Mouse (Mus musculus): ENCODE results near the gene Wbp4.
"Not testable (repeated sequence)": the region's sequence is repeated elsewhere in the genome, so short reads cannot be mapped to it uniquely, and the experiment has no call there.

Wbp4 gene

GRCm38 (mm10) chr14:79507846-79508245, 26.5 kb upstream of the Wbp4 start:
- no peak for DNase-seq (ENCODE audit: low spot score)

- no peak for DNase-seq (ENCODE audit: low spot score)
Measured at GRCm38 (mm10) chr14:79506207-79506606, 24.9 kb upstream of the Wbp4 start.

GRCm38 (mm10) chr14:79504246-79505006, 23.1 kb upstream of the Wbp4 start:
- no peak for DNase-seq (ENCODE audit: low spot score)

DNA sequence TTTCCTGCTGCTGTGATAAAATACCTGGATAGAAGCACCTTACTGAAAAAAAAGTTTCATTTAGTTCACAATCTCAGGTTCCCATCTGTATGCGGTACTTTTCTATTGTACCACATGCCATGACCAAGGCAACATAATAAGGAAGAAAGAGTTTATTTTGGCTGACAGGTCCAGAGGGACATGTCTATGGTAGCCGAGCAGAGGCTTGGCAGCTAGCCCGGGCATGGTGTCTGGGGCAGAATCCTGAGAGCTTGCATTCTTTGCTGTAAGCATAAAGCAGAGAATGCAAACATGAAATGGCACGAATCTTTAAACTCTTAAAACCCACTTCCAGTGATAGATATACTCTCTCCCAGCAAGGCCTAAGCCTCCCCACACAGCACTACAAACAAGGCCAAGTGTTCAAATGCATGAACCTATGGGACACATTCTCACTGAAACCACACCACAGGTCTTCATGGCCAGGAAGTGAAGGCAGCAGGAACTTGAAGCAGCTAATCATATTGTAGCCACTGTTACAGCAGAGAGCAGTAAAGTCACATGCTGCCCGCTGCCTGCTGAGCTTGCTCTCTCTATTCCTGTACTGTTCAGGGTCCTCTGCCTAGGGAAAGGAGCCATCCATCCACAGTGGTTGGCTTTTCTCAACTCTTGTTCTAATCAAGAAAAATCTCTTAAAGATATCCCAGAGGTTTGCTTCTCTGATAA, 22.2 kb upstream of the Wbp4 start:
- no peak for DNase-seq (ENCODE audit: low spot score)

DNA sequence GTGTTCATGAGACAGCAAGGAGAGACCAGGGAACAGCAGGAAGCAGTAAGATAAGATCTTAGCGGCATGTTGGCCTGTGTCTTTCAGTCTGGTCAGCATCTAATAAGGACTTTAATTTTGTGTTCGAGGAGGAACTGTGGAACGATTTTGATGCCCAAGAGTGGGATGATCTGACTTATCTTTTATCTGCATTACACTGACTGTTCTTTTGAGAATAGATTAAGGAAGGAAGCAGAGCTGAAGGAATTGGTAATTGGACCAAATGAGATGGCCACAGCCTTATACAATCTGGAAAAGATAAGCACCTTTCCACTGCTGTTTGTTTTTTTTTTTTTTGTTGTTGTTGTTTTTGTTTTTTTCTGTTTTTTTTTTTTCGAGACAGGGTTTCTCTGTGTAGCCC, 19.4 kb upstream of the Wbp4 start:
- DNase-seq (ENCODE audit: low spot score) = no peak

DNA sequence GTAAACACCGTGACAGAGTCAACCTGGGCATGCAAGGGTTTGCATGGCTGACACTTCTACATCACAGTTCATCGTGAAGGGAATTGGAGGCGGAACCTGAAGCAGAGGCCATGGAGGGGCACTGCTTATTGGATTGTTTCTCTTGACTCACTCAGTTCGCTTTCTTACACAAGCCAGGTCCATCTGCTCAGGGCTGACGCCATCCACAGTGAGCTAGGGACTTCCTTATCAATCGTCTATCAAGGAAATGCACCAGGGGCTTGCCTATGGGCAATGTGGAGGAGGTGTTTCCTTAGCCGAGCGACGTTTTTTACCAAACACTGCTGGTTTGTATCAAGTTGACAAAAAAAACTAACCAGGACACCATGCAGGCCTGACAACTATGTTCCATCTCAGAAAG, 18.0 kb upstream of the Wbp4 start:
- DNase-seq (ENCODE audit: low spot score) = no peak

- no peak for DNase-seq (ENCODE audit: low spot score)
Measured at GRCm38 (mm10) chr14:79494349-79494748, 13.0 kb upstream of the Wbp4 start.

GRCm38 (mm10) chr14:79490246-79490645, 8.9 kb upstream of the Wbp4 start:
- DNase-seq (ENCODE audit: low spot score) = no peak

- no peak for DNase-seq (ENCODE audit: low spot score)
Measured at GRCm38 (mm10) chr14:79489150-79489549, 7.8 kb upstream of the Wbp4 start.

DNA sequence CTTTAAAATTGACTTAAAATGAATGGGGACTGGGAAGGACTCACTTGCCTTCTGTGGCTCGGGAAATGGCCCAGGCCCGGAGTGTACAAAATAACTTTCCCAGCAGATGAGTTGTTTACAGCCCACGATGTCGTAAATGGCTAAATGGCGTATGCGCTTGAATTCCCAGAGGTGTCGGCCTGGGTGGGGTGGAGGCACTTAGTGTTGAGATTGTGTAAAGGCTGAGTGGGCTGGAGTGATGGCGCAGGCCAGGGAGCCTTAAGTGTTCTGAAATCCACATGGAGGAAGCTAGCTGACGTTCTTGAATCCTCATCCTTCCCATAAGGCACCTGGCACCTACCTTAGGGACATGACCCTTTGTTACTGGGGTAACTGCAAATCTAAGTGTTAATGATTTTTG, 7.2 kb upstream of the Wbp4 start:
- no peak for DNase-seq (ENCODE audit: low spot score)

GRCm38 (mm10) chr14:79486993-79487731, 5.8 kb upstream of the Wbp4 start:
- peak; percentile 38 for DNase-seq (ENCODE audit: low spot score)

DNA sequence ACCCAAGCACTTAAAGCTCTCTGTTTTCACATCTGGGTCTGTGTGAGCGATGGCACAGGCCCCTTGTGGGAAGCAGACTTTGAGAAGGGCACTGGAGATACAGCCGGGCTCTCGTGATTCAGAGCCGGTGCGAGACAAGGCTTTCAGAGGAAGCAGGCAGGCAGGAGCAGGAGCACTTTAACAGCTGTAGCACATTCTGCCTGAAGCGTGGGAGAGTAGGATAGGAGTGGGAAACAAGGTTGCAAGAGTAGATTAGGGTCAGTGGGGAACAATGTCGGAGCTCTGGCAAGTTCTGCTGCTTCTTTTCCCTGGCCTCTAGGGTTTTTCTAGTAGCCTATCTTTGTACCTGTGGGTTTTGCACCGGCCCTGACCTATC, 5.3 kb upstream of the Wbp4 start:
- DNase-seq (ENCODE audit: low spot score) = no peak

- no peak for DNase-seq (ENCODE audit: low spot score)
Measured at GRCm38 (mm10) chr14:79483611-79484120, 2.3 kb upstream of the Wbp4 start.

DNA sequence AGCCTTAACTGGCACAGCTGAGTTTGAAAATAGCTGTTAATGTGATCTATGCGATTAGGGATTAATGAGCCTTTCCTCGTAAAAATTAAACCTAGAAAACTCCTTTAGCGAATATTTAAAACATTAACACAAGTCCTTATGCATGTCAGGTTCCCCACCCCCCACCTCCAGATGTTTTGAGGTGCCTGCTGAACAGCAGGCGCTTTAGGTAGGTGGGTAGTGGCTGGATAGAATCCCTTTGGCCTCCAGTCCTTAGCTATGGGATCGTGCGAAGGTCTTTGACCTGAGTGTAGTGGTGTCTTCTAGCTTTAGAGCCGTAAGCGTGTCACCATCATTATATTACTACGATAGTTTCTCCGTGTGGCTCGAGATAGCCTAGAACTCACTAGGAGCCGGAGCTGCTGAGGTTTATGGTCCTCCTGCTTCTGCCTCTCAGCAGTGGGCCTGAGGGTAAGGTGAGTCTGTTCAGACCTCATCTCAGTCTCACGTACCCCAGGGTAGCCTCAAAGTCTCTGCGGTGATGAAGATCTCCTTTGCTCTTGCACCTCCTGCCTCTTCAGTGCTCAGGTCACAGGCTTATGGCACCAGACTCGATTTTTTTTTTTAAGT, 1.5 kb upstream of the Wbp4 start:
- no peak for DNase-seq (ENCODE audit: low spot score)

- DNase-seq (ENCODE audit: low spot score) = peak; percentile 39
Measured at GRCm38 (mm10) chr14:79482251-79482661, 936 bp upstream of the Wbp4 start.

GRCm38 (mm10) chr14:79480624-79481338, 539 bp downstream of the Wbp4 start, which contains the start of gene Elf1:
Elf1 (plus strand) TSS chr14:79481194.
- DNase-seq (ENCODE audit: low spot score) = peak; percentile 96

DNA sequence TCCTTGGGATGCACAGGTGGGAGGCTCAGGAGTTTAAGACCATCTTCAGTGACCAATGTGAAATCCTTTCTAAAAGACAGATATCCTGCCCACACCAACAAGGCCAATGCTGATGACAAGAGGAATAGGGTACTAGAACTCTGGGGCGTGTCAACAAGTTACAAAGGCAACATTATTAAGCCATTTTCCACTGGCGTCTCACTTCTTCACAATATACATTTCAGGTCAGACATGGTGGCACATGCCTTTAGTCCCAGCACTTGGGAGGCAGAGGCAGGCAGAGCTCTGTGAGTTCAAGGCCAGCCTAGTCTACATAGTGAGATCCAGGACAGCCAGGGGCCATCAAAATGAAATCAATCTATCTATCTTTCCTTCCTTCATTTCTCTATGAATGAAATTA, 7.9 kb downstream of the Wbp4 start:
- DNase-seq (ENCODE audit: low spot score) = no peak

DNA sequence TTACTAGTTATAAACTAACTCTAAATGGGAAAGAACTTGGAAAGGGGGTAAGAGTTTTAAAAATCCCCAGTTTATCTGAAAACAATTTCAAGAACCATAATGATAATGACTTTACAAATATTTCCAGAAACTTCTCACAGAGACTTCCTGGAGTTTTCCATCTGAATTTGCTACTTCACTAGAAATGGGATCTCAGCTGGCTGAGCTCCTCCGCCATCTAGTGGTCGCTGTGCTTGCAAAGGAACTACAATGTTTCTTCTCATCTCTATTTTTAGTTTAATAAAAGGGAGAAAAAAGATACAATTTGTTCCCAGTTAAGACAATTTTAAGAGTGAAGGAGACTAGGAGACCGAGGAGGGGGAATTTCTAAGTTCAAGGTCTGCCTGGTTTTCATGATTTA, 13.7 kb downstream of the Wbp4 start:
- peak; percentile 75 for DNase-seq (ENCODE audit: low spot score)

GRCm38 (mm10) chr14:79465623-79466022, 15.7 kb downstream of the Wbp4 start:
- no peak for DNase-seq (ENCODE audit: low spot score)

DNA sequence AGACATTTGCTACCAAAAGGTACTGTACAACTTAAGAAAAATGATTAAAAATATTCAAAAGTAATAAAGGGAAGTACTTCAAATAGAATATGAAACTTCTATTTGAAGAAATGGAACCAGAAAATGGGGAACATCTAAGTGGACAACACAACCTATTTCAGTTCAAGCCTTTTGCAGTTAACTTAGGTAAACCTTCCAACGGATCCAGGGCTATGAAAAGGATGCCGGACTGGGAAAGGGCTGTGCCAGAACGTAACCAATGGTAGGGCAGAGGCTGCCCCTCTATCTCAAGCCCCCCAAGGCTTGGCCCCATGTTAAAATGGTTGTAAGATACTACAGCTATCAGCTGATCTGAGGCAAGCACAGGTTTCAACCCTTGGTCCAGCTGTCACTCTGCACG, 20.3 kb downstream of the Wbp4 start:
- no peak for DNase-seq (ENCODE audit: low spot score)

GRCm38 (mm10) chr14:79460401-79460800, 20.9 kb downstream of the Wbp4 start:
- DNase-seq (ENCODE audit: low spot score) = no peak

GRCm38 (mm10) chr14:79452591-79452934, 28.8 kb downstream of the Wbp4 start:
- not testable (repeated sequence) for DNase-seq (ENCODE audit: low spot score)

Data from layer of hippocampus, adult 11-12 months (tissue).